Mouse (Mus musculus) myocyte (in vitro differentiated cells): Measurements from ENCODE around the gene Shroom1. TPM values are rescaled to one million over a fixed set of nuclear protein-coding genes. Genes with fewer than 3 reads are reported as not detected.

Source experiments
- H3K27me3 ChIP-seq: one replicate; pipeline ENCODE4 v1.6.1; 2011; ENCODE audit not compliant: control insufficient read depth, insufficient read depth, insufficient read length
- H3K36me3 ChIP-seq: one replicate; pipeline ENCODE4 v1.6.1; 2011; ENCODE audit not compliant: control insufficient read depth, insufficient read depth
- H3K4me2 ChIP-seq: one replicate; pipeline ENCODE4 v1.6.1; 2011; ENCODE audit warnings: low read depth, control low read depth
- H3K4me3 ChIP-seq: one replicate; pipeline ENCODE4 v1.5.1; 2011; ENCODE audit warnings: mild to moderate bottlenecking, control low read depth, moderate library complexity
- H3K79me2 ChIP-seq: one replicate; pipeline ENCODE4 v1.6.1; 2011; ENCODE audit not compliant: control insufficient read depth, insufficient read depth
- H3ac ChIP-seq: one replicate; pipeline ENCODE4 v1.6.1; 2011; ENCODE audit not compliant: control insufficient read depth, insufficient read length
- CEBPB ChIP-seq: IDR thresholded peaks from 2 replicates; pipeline ENCODE4 v1.6.1; 2011; ENCODE audit warnings: mild to moderate bottlenecking, moderate library complexity; ENCODE audit not compliant: poor library complexity, insufficient read depth, severe bottlenecking
- E2F4 ChIP-seq: IDR thresholded peaks from one replicate; pipeline ENCODE4 v1.6.1; 2011; ENCODE audit warnings: mild to moderate bottlenecking, control low read depth, moderate library complexity; ENCODE audit not compliant: insufficient read depth
- MAX ChIP-seq: IDR thresholded peaks from one replicate; pipeline ENCODE4 v1.6.1; 2011; ENCODE audit warnings: low read depth, mild to moderate bottlenecking, control low read depth
- MYOD1 ChIP-seq, 3 experiments: IDR thresholded peaks; one replicate each; pipeline ENCODE4 v1.6.1; 2011; ENCODE audit warnings: control low read depth in 2 of 3, low read depth in 2 of 3, mild to moderate bottlenecking in 2 of 3, moderate library complexity in 1 of 3; ENCODE audit not compliant: insufficient read length in 2 of 3, control insufficient read depth in 1 of 3
- MYOG ChIP-seq, 3 experiments: IDR thresholded peaks; one replicate each; pipeline ENCODE4 v1.6.1; 2011; ENCODE audit warnings: control low read depth in 2 of 3, low read depth in 2 of 3, mild to moderate bottlenecking in 2 of 3; ENCODE audit not compliant: insufficient read length in 2 of 3, control insufficient read depth in 1 of 3, insufficient read depth in 1 of 3
- POLR2A ChIP-seq: IDR thresholded peaks from one replicate; pipeline ENCODE4 v1.6.1; 2011; ENCODE audit warnings: low read depth, mild to moderate bottlenecking, control low read depth, moderate library complexity; ENCODE audit not compliant: insufficient read length
- POLR2AphosphoS2 ChIP-seq: IDR thresholded peaks from one replicate; pipeline ENCODE4 v1.6.1; 2011; ENCODE audit warnings: low read depth, control low read depth; ENCODE audit not compliant: insufficient read length
- REST ChIP-seq: IDR thresholded peaks from one replicate; pipeline ENCODE4 v1.6.1; 2011; ENCODE audit warnings: mild to moderate bottlenecking, control low read depth, moderate library complexity; ENCODE audit not compliant: insufficient read depth, insufficient read length
- SRF ChIP-seq: IDR thresholded peaks from one replicate; pipeline ENCODE4 v1.6.1; 2011; ENCODE audit warnings: low read depth; ENCODE audit not compliant: control insufficient read depth, insufficient read length
- TCF12 ChIP-seq: IDR thresholded peaks from one replicate; pipeline ENCODE4 v1.6.1; 2011; ENCODE audit warnings: mild to moderate bottlenecking, control low read depth; ENCODE audit not compliant: poor library complexity, insufficient read depth, severe bottlenecking
- TCF3 ChIP-seq: IDR thresholded peaks from one replicate; pipeline ENCODE4 v1.6.1; 2011; ENCODE audit warnings: low read depth, control low read depth; ENCODE audit not compliant: insufficient read length
- USF1 ChIP-seq: IDR thresholded peaks from one replicate; pipeline ENCODE4 v1.6.1; 2011; ENCODE audit warnings: low read depth, mild to moderate bottlenecking, control low read depth, moderate library complexity
- polyA plus RNA-seq: library from polyadenylated mRNA; unstranded; fragments of >200 nt; fragmentation: generic; extraction: Trizol; gene quantifications from one replicate; pipeline ENCODE4 v1.2.1, GENCODE M21; 2012; ENCODE audit warnings: missing spikeins

Shroom1 gene
- polyA plus RNA-seq, 1 experiment, result 0.88 TPM

DNA sequence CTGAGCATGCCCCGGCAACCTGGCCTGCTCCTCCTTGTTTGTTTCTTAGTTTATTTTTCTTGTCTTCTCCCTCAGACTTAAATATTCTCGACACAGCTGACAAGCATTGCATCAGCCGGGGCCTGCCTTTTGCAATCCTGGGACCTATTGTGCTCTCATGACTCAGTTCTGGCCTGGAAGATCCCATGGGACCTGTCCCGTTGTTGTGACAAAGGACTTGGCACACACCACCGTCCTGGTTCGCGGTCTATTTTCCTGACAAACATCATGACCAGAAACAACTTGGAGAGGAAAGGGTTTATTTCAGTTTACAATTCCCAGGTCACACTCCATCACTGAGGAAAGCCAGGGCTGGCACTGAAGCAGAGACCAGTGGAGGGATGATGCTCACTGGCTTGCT is 51.1 kb downstream of the Shroom1 start:
- H3ac ChIP-seq, result no peak overlapping the region
- no peaks in the 10 kb centered on the region for H3K79me2 ChIP-seq
- TF ChIP-seq E2F4, result no peak
- peak in 1 of 3 experiments; percentile 19 for TF ChIP-seq MYOD1 (IDR thresholded peaks at IDR 0.05; ENCODE audit: control insufficient read depth in 1 of 3, insufficient read length in 2 of 3, low read depth in 2 of 3)
- no peak for TF ChIP-seq USF1
- TF ChIP-seq TCF12, result peak; percentile 14
- no peak for TF ChIP-seq SRF
- peak; percentile 100 for TF ChIP-seq CEBPB
- no peak for TF ChIP-seq TCF3
- no peak for TF ChIP-seq REST
- TF ChIP-seq MYOG (IDR thresholded peaks at IDR 0.05; ENCODE audit: control insufficient read depth in 1 of 3, insufficient read depth in 1 of 3, insufficient read length in 2 of 3, low read depth in 2 of 3), result peak in 1 of 3 experiments; percentile 21
- no peak for TF ChIP-seq POLR2AphosphoS2
- TF ChIP-seq POLR2A, result peak; percentile 33
- no peak for TF ChIP-seq MAX
- no peak overlapping the region for H3K4me3 ChIP-seq
- H3K4me2 ChIP-seq, result peak overlapping the region; percentile 63
- no peaks in the 10 kb centered on the region for H3K27me3 ChIP-seq
- no peaks in the 10 kb centered on the region for H3K36me3 ChIP-seq

DNA sequence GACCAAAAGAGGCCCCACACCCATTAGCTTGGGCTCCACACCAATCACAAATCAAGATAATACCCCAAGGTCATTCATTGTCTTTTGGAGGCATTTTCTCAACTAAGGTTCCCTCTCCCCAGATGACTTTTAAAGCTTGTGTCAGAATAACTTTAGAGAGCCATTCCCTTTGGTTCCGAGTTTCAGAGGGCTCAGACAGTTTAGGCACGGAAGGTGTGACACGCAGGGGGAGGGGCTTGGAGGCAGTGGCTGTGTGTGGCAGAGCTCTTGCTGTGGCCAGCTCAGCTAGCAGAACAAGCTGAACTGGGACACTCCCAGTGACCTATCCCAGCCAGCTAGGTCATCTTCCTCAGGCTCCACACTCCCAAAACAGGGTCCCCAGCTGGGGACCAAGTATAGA is 51.6 kb downstream of the Shroom1 start:
- no peak for TF ChIP-seq MYOG (IDR thresholded peaks at IDR 0.05; ENCODE audit: control insufficient read depth in 1 of 3, insufficient read depth in 1 of 3, insufficient read length in 2 of 3, low read depth in 2 of 3)
- TF ChIP-seq POLR2AphosphoS2, result no peak
- no peak for TF ChIP-seq SRF
- no peak for TF ChIP-seq MAX
- no peak for TF ChIP-seq POLR2A
- no peak for TF ChIP-seq TCF12
- no peak for TF ChIP-seq E2F4
- no peak for TF ChIP-seq CEBPB
- TF ChIP-seq REST, result no peak
- no peak for TF ChIP-seq MYOD1 (IDR thresholded peaks at IDR 0.05; ENCODE audit: control insufficient read depth in 1 of 3, insufficient read length in 2 of 3, low read depth in 2 of 3)
- no peak for TF ChIP-seq TCF3
- TF ChIP-seq USF1, result no peak
- no peaks in the 10 kb centered on the region for H3K79me2 ChIP-seq
- H3K4me2 ChIP-seq, result peak overlapping the region; percentile 63
- H3K27me3 ChIP-seq, result no peaks in the 10 kb centered on the region
- H3K36me3 ChIP-seq, result no peaks in the 10 kb centered on the region
- H3ac ChIP-seq, result no peak overlapping the region
- no peak overlapping the region for H3K4me3 ChIP-seq

DNA sequence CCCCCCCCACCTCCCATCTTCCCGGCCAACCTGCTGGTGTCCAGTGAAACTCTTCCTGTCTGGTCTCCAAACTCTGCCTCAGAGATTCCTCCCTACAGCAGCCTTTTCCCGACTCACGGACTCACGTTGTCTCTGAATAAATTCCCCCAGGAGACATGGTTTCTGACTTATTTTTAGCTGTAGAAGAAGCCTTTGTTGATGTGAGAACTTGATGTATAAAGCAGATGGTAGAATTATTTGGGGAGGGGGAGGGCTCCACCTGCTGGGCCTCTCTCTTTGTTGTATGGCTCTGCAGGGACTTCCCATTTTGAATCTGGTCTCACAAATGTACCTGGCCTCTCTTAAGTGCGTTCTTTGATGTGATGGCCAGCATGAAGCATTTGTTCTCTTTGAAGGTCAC is 53.3 kb downstream of the Shroom1 start:
- Histone ChIP-seq H3ac (no peak overlapping the region), H3K79me2 (no peaks in the 10 kb centered on the region), H3K27me3 (no peaks in the 10 kb centered on the region), H3K4me3 (no peak overlapping the region), H3K36me3 (no peaks in the 10 kb centered on the region), H3K4me2 (no peak overlapping the region)
- TF ChIP-seq CEBPB (no peak), MYOD1 (IDR thresholded peaks at IDR 0.05; ENCODE audit: control insufficient read depth in 1 of 3, insufficient read length in 2 of 3, low read depth in 2 of 3) (no peak), USF1 (no peak), SRF (no peak), E2F4 (no peak), TCF3 (no peak), TCF12 (no peak), MAX (no peak), POLR2A (no peak), POLR2AphosphoS2 (no peak), MYOG (IDR thresholded peaks at IDR 0.05; ENCODE audit: control insufficient read depth in 1 of 3, insufficient read depth in 1 of 3, insufficient read length in 2 of 3, low read depth in 2 of 3) (no peak)

DNA sequence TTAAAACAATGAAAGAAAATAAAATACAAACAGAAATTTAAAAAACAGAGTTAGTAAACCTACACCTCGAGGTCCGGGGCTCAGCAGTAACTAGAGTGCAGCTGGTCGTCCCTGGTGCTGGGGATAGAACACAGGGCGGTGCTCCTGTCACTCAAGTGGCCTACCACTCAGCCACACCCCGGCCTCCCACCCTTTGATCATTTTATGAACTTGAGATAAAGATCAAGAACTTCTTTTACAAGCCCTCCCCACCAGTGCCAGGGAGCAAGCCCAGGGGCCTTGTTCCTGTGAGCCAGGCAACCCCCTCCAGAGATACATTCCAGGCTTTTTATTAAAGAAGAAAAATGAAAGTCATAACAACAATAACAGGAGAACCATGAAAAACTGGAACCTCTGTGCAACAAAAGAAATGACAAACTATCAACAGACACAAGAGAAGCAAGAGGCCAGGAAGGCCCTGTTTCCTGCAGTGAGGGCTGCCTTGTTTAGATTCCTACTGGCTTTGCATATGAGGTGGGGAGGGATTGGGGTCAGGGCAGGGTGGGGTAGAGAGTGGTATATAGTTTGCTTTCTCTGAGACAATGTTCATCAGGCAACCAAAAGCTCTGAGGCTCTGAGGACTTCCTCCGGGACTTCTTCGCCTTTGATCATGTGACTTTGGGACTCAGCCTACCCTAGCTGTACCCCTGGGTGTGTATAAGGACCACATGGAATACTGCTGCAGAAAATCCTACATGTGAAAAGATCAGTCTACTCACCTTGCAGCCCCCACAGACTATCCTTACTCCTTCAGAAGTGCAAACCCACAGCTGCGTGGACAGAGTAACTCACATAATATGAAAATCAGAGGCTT is 60.0 kb downstream of the Shroom1 start:
- Histone ChIP-seq H3K4me3 (no peak overlapping the region), H3K36me3 (no peaks in the 10 kb centered on the region), H3K4me2 (no peak overlapping the region), H3K79me2 (peaks cover 20% of the 10 kb centered on the region), H3K27me3 (no peaks in the 10 kb centered on the region), H3ac (no peak overlapping the region)
- no peak for TF ChIP-seq USF1
- no peak for TF ChIP-seq E2F4
- no peak for TF ChIP-seq SRF
- TF ChIP-seq REST, result no peak
- no peak for TF ChIP-seq MAX
- no peak for TF ChIP-seq POLR2A
- no peak for TF ChIP-seq TCF12
- TF ChIP-seq MYOG (IDR thresholded peaks at IDR 0.05; ENCODE audit: control insufficient read depth in 1 of 3, insufficient read depth in 1 of 3, insufficient read length in 2 of 3, low read depth in 2 of 3), result no peak
- TF ChIP-seq CEBPB, result no peak
- no peak for TF ChIP-seq POLR2AphosphoS2
- no peak for TF ChIP-seq MYOD1 (IDR thresholded peaks at IDR 0.05; ENCODE audit: control insufficient read depth in 1 of 3, insufficient read length in 2 of 3, low read depth in 2 of 3)
- no peak for TF ChIP-seq TCF3

Other genes with a start within 250 kb of the Shroom1 start
- gene Hspa4, start 156.7 kb upstream of the Shroom1 start, polyA plus RNA-seq, result 99.3 TPM
- gene Zcchc10, start 132.5 kb upstream of the Shroom1 start, polyA plus RNA-seq, result 4.0 TPM
- 15.6 TPM for gene Aff4, start 106.4 kb upstream of the Shroom1 start, polyA plus RNA-seq
- gene Leap2, start 34.0 kb upstream of the Shroom1 start, polyA plus RNA-seq, result not detected
- gene Uqcrq, start 26.4 kb upstream of the Shroom1 start, polyA plus RNA-seq, result 1,153 TPM
- gene Gdf9, start 26.2 kb upstream of the Shroom1 start, polyA plus RNA-seq, result 3.7 TPM
- gene Gm10447, start 95 bp upstream of the Shroom1 start, polyA plus RNA-seq, result 0.02 TPM
- gene Gm9837, start 13.3 kb downstream of the Shroom1 start, polyA plus RNA-seq, result not detected
- gene Gm9945, start 23.0 kb downstream of the Shroom1 start, polyA plus RNA-seq, result not detected
- not detected for gene Sowaha, start 23.1 kb downstream of the Shroom1 start, polyA plus RNA-seq
- 92.4 TPM for gene Sept8, start 62.1 kb downstream of the Shroom1 start, polyA plus RNA-seq
- gene Kif3a, start 110.2 kb downstream of the Shroom1 start, polyA plus RNA-seq, result 13.6 TPM
- gene Il4, start 161.5 kb downstream of the Shroom1 start, polyA plus RNA-seq, result 0.19 TPM
- gene Il13, start 177.5 kb downstream of the Shroom1 start, polyA plus RNA-seq, result not detected